Mouse (Mus musculus) spleen, adult 2 months (tissue): Measurements from ENCODE around the gene Hecw2.

ENCODE experiments used
- CTCF ChIP-seq: fragments of 200-500 bp; IDR thresholded peaks from 2 replicates; pipeline ENCODE4 v1.5.1; 2011; ENCODE audit warnings: mild to moderate bottlenecking, inconsistent platforms; ENCODE audit not compliant: insufficient read depth, insufficient read length, insufficient replicate concordance; ENCODE audit errors: extremely low read depth
- POLR2A ChIP-seq: fragments of 200-500 bp; IDR thresholded peaks from 2 replicates; pipeline ENCODE4 v1.6.1; 2011; ENCODE audit warnings: low read depth, low read length, inconsistent platforms

DNA sequence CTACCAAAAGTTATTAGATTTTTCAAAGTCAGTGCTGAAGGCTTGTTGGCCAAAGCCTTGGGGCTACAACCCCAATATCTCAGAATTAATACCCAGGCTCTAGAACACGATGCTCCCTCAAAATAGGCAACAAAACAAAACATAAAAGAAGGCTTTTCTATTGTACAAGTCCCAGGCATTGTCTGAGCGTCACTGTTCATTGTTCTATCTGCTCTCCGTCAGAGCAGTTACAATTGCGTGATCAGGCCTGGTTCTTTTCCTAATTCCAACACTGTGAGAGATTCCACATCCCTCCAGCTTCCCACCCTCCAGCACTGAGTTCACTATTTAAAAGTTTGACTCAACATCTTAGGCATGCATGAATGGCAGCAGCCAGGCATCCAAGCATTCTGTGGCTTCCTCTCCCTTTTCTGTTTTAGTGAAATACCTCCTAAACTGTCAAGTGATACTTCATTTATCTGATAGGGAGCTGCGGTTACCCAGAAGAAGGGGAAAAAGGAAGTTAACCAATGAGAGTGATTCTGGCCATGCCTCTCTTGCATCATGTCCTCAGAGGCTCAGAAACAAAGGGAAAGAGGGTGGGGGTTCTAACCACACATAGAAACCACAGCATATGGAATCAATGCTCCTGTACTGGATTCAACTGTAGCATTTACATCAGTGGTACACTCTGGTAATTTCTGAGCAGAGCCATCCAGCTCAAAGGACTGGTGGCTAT lies 66.1 kb downstream of the Hecw2 start:
- TF ChIP-seq POLR2A: no peak
- no peak for TF ChIP-seq CTCF
